Mouse (Mus musculus) gastrocnemius, adult 8-10 months (tissue): ENCODE measurements around the gene Cyb561d2. TPM values are rescaled to one million over a fixed set of nuclear protein-coding genes. Genes with fewer than 3 reads are reported as not detected.

Experiments used
- DNase-seq, 2 experiments: peaks; one replicate each; pipeline ENCODE4 v3.0.0; 2022; ENCODE audit warnings: low spot score in 2 of 2
- total RNA-seq, 4 experiments: library from RNA; stranded (reverse); gene quantifications; 2 replicates each; pipeline ENCODE4 v1.2.4; 2022

Gene Cyb561d2
- total RNA-seq, 4 experiments from 2014 or later, result 3.5 to 4.9 (median 4.2) TPM

DNA sequence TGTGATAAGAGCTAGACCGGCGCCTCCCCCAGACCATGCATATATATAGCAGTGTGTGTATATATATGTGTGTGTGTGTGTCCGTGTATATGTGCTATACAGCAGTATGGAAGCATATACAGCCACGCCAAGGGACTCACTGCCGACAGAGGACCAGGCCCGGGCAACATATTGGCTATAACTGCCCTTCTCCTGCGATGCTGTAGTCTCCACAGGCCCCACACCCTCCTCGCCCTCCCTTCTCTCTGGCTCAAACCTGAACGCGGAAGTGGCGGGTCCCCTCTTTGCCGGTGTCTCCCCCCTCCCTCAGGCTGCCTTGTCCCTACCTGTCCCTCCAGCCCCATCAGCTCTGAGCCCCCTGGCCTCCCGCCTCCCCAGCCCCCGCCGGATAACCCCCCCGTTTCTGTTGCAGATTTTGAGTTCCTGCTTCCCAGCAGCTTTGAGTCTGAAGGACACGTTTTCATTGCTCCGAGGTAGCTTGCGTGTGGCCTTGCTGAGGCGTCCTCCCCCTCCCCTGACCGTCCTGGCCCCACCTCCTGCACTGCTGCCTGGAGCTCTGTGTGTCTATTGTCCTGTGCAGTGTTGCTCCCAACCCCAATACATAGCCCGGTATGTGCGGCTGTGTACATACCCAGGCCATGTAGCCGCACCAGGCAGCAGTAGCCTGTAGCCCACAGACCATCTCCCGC is 20.1 kb downstream of the Cyb561d2 start:
- DNase-seq, result no peak

DNA sequence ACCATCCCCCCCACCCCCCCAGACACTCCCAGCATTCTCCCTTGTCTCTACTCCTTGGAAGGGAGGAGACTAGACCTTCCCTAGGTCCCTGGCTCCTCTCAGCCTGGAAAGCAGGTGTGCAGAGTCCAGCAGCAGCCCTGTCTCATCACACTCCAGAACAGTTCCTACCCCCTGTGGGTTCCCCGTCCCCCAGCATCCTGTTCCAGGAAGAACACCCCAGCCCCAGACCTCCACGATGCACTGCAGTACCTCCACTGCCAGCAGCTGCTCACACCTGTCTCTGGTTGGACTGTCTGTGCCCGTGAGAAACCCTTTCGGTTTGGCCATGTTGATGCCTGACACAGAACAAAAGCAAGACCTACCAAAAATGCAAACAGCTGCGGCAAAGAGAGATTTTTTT is 20.8 kb downstream of the Cyb561d2 start:
- no peak for DNase-seq

DNA sequence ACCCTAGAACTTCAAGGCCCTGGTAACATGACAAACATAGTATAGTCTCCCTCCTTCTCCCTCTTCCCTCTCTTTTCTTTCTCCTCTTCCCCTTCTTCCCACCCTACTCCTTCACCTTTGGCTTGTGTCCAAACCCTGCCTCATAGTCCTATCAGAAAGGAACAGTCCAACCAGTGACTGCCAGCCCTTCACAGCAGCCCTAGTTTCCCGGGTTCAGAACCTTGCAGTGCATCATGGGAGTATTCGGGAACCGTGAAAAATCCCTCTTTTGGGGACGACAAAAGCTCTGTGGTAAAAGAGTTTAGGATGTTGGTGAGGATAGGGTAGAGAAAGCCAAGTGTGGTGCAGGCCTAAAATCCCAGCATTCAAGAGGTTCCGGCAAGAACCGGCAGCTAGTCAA is 21.7 kb downstream of the Cyb561d2 start:
- no peak for DNase-seq

DNA sequence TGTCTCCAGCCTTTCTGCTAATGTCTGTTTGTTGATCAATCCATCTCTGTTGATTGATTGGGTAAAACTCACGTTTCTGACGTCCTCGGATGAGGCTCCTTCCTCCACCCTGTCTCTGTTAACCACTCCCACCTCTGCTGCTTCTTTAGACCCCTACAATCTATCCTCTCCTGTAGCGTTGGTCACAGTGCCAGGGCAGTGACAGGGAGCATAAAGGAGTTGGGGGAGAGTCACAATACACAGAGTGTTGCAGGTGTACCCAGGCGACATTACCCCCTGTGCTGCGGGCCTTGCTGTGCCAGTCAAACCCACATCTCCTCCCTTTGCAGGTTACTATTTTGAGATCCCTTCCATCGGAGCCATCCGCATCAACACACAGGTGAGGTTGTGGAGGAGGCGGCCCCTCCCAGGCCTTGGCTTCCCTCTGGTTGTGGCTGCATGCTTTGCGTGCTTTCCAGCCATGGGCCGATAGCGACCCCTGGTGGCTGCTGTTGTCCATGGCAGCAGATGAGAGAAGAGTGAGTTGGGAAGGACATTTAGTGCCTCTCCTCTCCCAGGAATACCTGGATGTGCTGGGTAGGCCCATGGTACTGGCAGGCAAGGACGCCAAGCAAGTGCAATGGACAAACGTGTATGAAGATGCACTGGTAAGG is 27.6 kb downstream of the Cyb561d2 start:
- DNase-seq, result peak; percentile 62 to 68

DNA sequence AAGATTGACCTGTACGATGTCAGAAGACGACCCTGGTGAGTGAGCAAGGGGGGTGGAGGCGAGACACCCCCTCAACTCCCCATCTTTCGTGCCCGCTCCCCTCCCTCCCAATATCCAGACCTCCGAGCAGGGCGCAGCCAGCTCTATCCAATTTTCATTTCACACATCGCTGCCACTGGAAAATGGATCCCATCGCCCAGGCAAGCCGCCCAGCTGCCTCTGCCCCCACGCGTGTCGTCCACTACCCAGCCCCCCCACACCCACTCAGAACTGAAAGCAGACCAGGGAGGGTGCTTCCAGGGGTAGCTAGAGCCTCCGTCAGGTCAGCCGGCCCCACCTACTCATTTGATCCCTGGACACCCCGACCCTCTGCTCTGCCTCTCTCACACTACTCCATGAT is 29.7 kb downstream of the Cyb561d2 start:
- no peak for DNase-seq

DNA sequence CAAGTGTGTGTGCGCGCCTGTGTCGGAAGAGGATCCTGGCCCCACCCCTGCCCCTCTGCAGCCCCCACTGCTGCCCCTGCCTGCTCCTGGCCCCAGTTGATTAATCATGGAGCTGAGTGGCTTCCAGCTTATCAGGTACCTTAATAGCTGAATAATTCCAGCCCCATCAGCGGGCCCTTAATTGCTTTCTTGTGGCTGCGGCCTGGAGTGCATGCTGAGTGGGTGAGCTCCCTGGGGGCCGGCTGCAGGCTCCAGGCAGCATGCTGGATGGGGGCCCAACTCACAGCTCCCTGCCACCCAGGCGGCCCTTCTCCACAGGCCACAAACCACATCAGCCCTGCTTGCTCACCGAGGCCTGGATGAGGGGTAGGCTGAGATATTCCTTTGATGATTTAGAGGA is 30.6 kb downstream of the Cyb561d2 start:
- DNase-seq, result no peak

DNA sequence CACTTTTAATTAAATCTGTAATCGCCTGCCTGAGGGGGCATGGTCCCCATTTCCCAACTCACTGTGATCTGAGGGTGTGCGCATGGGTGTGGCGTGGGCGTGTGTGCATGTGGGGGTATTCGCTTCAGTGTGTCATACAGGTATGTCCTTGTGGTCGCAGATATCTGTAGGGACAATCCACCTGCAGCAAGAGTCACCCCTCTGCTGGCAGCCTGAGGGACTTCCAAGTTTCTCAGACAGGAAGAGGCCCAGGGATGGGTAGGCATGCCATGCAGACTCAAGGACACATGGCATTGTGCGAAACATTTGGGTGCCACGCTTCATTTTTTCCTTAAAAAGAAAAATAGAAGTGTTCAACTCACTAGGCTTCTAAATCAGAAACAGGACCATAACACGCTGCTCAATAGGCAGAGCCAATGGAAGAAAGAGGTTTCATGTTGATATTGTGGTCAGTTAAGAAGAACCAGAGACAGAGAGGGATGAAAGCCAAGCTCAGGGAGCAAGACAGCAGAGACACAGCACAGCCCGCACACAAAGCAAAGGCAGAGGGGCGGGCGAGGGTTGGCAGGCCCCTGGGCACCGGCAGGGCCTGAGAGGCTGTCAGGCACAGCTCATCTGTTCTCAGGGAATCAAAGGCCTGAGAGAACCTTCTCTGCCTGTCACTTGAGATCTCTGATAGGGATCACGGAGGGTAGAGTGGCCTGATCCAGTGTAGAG is 31.5 kb downstream of the Cyb561d2 start:
- no peak for DNase-seq

DNA sequence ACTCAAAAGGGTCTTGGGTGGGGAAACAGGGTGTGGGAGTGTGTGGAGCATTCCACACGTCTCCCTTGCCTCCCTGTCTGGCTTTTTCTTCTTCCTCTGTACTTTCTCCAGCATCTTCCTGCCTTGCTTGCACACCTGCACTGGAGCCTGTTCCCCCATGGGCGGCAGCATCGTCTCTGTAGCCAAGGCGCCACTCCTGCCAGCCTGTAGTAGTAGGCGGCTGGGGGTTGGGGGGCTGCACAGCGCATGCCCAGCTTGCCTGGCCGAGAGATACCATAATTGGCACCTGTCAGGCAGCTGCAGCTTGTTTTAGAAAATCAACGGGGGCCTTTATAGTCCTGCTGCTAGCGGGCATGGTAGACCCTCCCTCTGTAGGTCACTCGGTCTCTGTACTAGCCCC is 33.7 kb downstream of the Cyb561d2 start:
- DNase-seq, result no peak

DNA sequence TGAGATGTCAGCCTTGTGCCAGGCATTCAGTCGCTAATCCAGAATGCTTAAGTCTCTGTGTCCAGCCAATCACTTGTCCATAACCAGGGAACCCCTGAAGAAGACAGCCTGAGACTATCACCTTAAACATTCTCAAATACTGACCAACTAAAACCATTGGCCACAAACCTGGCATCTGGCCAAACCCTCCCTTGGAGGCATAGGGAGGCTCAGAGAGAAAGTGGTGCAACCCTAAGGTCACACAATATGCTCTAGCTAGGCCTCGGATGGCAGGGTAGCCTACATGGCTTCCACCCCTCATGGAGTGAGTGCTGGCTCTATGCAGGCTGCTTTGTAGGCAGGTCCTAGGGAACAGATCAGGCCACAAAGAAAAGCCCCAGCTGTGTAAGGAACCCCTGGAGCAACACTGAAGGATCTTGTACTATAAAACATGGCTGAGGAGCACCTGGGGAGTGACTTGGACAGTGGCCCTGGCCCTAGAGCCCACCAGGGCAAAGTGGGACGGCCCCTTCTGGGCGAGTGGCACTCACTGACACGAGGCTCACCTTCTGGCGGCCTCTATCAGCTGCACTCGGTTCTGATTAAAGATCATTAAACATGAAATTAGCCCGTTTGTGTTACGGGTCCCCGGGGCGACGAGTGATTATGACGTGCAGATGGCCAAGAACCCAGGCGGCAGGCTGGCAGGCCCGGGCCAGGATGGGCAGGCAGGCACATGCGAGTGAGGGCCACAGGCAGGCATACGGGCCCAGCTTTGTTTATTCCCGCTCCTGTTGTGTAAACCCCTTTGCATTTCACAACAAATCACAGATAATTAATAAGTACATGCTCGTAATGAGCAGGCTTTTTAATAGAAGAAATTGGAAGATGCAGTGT is 37.1 kb downstream of the Cyb561d2 start:
- no peak for DNase-seq

DNA sequence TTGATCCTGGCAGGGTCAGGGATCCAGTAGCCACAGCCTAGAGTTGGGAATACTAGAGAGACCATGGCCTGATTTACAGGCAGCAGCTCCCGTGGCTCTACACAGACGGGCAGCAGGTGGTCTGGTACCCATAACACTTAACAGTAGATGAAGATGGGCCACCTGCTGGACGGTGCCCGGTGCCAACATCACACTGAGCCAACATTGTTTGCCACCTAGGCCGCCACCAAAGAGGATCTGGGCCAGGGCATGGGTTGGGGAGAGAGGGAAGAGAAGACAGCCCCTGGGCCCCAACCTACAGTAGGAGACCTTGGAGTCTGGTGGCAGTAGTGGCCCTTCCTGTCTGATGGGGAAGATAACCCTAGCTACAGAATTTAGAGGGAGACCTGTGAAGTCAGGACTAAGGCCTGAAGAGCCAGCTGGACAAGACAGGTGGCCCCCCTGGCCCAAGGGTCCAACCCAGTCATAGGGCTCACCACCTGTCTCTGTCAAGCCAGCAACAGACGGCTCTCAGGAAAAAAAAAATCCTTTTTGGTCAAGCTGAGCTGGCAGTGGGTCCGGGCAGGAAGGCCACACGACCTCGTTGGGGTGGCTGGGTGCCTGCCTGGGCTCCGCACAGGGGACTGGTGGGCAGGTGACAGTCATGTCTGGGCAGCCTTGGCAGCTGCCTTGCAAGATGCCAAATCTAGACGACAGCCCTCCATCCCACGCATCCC is 39.7 kb downstream of the Cyb561d2 start:
- DNase-seq, result no peak

DNA sequence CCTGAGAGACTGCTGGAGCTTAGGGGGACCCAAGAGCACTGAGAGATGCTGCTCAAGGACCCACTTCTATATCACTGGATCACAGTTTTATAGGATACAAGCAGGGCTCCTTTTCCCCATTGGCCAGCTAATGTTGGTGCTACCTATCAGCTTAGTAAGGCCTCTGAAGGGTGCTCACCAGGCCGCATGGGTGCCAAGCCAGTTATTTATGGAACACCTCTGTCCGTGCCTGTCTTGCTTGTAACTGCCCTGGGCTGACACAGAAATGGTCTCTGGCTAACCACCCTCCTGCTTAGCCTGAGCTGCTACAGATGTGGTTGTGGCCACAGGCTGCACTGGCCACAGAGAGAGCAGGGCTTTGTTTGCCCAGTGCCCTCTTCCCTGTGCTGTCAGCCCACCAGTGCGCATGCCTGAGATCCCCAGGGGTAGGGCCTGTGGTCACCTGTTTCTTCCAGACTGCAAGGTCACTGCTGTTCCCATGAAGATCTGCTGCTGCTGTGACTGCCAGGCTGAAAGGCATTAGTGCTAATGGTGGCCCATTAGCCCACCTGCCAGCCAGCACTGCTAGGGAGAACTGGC is 41.2 kb downstream of the Cyb561d2 start:
- DNase-seq, result peak in 1 of 2 experiments; percentile 26

DNA sequence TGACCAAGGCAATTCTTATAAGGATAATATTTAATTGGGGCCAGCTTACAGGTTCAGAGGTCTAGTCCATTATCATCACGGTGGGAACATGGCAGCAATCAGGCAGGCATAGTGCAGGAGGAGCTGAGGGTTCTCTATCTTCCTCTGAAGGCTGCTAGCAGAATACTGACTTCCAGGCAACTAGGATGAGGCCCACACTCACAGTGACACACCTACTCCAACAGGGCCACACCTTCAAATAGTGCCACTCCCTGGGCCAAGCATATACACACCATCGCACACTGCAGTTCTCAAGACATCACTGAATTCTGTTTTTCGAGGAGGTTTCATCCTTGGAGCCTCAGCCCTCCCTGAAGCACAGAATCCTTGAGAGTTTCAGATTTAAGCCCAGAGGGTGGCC is 45.6 kb downstream of the Cyb561d2 start:
- no peak for DNase-seq

DNA sequence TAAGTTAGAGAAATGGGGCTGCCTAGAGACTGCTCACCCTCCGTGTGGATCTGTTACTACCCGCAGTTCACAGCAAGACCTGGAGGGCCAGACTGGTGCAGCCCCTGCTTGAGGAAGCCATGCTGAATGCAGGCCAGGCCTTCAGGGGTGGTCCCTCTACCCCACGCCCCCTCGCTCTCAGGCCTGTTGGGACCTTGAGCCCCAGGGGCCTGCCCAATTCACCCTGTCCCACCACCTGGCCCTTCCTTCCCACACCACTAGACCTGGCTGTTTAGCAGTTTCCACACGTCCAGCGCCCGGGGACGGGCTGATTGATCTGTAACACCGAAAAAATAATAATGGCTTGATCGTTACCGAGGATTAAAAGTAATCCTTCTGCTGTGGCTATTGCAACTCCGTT is 47.8 kb downstream of the Cyb561d2 start:
- no peak for DNase-seq

DNA sequence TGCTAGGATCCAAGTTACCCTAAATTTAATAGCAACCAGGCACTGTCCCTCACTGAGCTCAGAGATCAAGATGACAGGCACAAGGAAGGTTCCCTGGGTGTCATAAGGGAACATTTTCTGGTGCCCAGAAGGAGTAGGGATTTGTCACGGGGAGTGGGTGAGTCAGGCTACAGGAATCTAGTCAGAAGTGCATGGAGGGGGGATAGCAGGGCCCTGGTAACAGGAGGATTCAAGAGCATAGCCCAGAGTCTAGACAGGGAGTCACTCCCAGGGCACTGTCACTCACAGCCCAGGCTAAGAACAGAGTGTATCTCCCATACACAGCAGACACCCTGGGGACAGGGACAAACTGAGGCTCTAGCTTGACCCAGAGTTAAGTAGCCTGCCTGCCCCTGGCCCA is 48.5 kb downstream of the Cyb561d2 start:
- no peak for DNase-seq

DNA sequence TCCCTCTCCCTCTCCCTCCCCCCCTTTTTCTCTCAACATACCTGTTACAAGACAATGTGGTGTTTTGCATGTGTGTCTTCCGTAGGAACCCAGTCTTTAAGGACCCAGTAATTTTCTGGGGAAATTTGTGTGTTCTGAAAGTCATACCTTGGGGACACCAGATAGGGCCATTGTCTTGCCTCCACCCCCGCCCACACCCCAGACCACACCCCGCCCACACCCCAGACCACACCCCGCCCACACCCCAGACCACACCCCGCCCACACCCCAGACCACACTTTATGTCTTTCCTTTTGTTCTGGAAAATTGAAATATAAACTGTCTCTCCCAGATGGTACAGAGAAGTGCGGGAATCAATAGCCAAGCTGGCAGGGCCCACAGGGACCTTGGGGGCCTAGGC is 51.4 kb downstream of the Cyb561d2 start:
- no peak for DNase-seq

DNA sequence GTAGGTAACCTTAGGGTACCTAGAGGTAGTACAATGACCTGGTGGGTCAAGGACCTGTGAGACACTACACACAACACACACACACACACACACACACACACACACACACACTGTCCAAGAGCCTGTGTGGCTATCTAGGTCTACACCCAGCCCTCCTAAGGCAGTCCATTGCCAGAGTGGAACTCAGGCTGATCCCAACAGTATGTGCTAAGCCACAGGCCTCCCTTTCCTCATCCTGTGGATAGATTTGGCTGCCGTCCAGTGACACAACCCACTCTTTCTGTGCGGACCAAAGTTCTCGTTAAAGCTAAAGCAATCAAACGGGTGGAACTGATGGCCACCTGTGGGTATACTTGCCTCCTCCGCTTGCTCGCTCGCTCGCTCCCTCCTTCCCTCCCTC is 51.8 kb downstream of the Cyb561d2 start:
- DNase-seq, result no peak
